Mouse (Mus musculus) intestine, postnatal 0 days (tissue): ENCODE results near the gene Rhbg. TPM values are rescaled to one million over a fixed set of nuclear protein-coding genes. Genes with fewer than 3 reads are reported as not detected.
"Not testable (repeated sequence)": the region's sequence is repeated elsewhere in the genome, so short reads cannot be mapped to it uniquely, and the experiment has no call there.

Source experiments
- ATAC-seq: fragments of 200-750 bp; cut with Nextera tagmentation; 2 replicates; pipeline ENCODE4 v1.8.0; 2017; ENCODE audit warnings: mild to moderate bottlenecking, moderate TSS enrichment, moderate library complexity
- H3K27ac ChIP-seq: fragments of 300-500 bp; sonication (generic); 2 replicates; pipeline ENCODE4 v1.5.1; 2014; ENCODE audit warnings: mild to moderate bottlenecking, low read depth, low read length, moderate library complexity
- H3K27me3 ChIP-seq: fragments of 300-500 bp; sonication (generic); replicated peaks from 2 replicates; pipeline ENCODE4 v1.6.1; 2014; ENCODE audit warnings: low read length, mixed read lengths; ENCODE audit not compliant: control insufficient read depth, insufficient read depth
- H3K36me3 ChIP-seq: fragments of 300-500 bp; sonication (generic); 2 replicates; pipeline ENCODE4 v1.6.1; 2014; ENCODE audit warnings: mild to moderate bottlenecking, moderate library complexity; ENCODE audit not compliant: control insufficient read depth, insufficient read depth
- H3K4me1 ChIP-seq: fragments of 300-500 bp; sonication (generic); replicated peaks from 2 replicates; pipeline ENCODE4 v1.6.1; 2014; ENCODE audit warnings: antibody characterized with exemption, low read length, mixed read lengths; ENCODE audit not compliant: control insufficient read depth, insufficient read depth
- H3K4me2 ChIP-seq: fragments of 300-500 bp; sonication (generic); replicated peaks from 2 replicates; pipeline ENCODE4 v1.6.1; 2014; ENCODE audit warnings: low read depth, mild to moderate bottlenecking, moderate library complexity
- H3K4me3 ChIP-seq: fragments of 300-500 bp; sonication (generic); 2 replicates; pipeline ENCODE4 v1.5.1; 2014; ENCODE audit warnings: low read depth, low read length
- H3K9ac ChIP-seq: fragments of 300-500 bp; sonication (generic); 2 replicates; pipeline ENCODE4 v1.6.1; 2014; ENCODE audit warnings: mild to moderate bottlenecking, low read depth, low read length
- H3K9me3 ChIP-seq: fragments of 300-500 bp; sonication (generic); 2 replicates; pipeline ENCODE4 v1.6.1; 2016; ENCODE audit warnings: mixed run types; ENCODE audit not compliant: control insufficient read depth
- CTCF ChIP-seq: sonication (generic); IDR thresholded peaks from 2 replicates; pipeline ENCODE4 v1.5.1; 2016; ENCODE audit warnings: low read depth, mild to moderate bottlenecking, control low read depth, antibody characterized with exemption, moderate library complexity
- WGBS: fragments of 180-500 bp; shearing (Covaris S2); extraction: QIAGEN DNeasy Blood & Tissue Kit; methylation state at CpG from one replicate; pipeline ENCODE4 v1.1.7; 2014; 5-methylcytosine and 5-hydroxymethylcytosine counted together
- polyA plus RNA-seq: library from polyadenylated mRNA; unstranded; fragments of >200 nt; fragmentation: Nextera tagmentation; extraction: Ambion mirVana; gene quantifications from 2 replicates; pipeline ENCODE4 v1.2.1, GENCODE M21; 2015

Gene Rhbg
- polyA plus RNA-seq, 1 experiment from 2014 or later: 0.65 TPM

- Histone ChIP-seq H3K36me3 (no peaks in the 10 kb centered on the region), H3K4me1 (no peaks in the 10 kb centered on the region), H3K4me3 (no peak overlapping the region), H3K9me3 (no peaks in the 10 kb centered on the region), H3K4me2 (no peak overlapping the region), H3K27ac (no peak overlapping the region), H3K27me3 (no peaks in the 10 kb centered on the region), H3K9ac (no peak overlapping the region)
- no peak for ATAC-seq
- TF ChIP-seq CTCF: peak; percentile 65
- WGBS: 51% methylated on average over 4 of the region's 4 CpGs
Measured at GRCm38 (mm10) chr3:88291970-88292369, 37.5 kb upstream of the Rhbg start.

GRCm38 (mm10) chr3:88288133-88288713 is 33.7 kb upstream of the Rhbg start:
- not testable (repeated sequence) for H3K9me3 ChIP-seq, H3K36me3 ChIP-seq, ATAC-seq, H3K4me2 ChIP-seq, H3K4me3 ChIP-seq, H3K9ac ChIP-seq, H3K27ac ChIP-seq, H3K4me1 ChIP-seq, H3K27me3 ChIP-seq
- 63% methylated on average over 8 of the region's 10 CpGs for WGBS

DNA sequence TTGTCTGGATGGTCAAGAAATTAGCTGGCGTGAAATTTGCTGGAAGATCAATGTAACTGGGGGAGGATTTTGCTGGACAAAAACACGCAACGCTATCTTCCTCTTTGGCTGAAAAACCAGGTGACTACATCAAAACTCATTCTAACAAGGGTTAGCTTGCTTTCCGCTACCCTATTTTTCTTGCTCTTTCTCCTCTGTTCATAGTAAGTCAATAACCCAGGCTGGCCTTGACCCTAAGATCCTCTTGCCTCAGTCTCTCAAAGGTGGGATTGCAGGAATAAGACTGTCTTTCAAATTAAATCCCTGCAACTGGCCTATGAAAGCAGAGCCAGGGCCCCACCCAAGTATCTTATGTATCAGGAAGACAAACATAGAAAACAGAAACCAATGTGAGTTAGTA is 32.6 kb upstream of the Rhbg start, which contains the start of gene Gm38392:
Gene Gm38392, minus strand, starts transcription at position 101 of the 400 bp plus-strand sequence.
- Histone ChIP-seq H3K9me3 (no peaks in the 10 kb centered on the region), H3K27me3 (no peaks in the 10 kb centered on the region), H3K36me3 (no peaks in the 10 kb centered on the region), H3K4me2 (no peak within 1 kb of the TSS), H3K27ac (no peak within 1 kb of the TSS), H3K9ac (no peak within 1 kb of the TSS), H3K4me1 (no peaks in the 10 kb centered on the region), H3K4me3 (no peak within 1 kb of the TSS)
- 93% methylated on average over 4 of the region's 4 CpGs for WGBS
- ATAC-seq: no peak
- TF ChIP-seq CTCF: no peak

DNA sequence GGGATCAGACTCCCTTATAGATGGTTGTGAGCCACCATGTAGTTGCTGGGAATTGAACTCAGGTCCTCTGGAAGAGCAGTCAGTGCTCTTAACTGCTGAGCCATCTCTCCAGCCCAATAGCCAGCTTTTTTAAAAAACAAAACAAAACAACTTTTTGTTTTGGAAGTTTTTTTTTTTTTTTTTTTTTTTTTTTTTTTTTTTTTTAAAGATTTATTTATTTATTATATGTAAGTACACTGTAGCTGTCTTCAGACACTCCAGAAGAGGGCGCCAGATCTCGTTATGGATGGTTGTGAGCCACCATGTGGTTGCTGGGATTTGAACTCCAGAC is 31.0 kb upstream of the Rhbg start:
- H3K4me3 ChIP-seq, H3K9ac ChIP-seq, H3K9me3 ChIP-seq, H3K4me2 ChIP-seq, H3K27ac ChIP-seq, ATAC-seq, H3K36me3 ChIP-seq, H3K4me1 ChIP-seq, H3K27me3 ChIP-seq: not testable (repeated sequence)
- no CpG with 5 or more reads among the region's 2 CpGs for WGBS

- H3K27me3 ChIP-seq, H3K27ac ChIP-seq, H3K4me1 ChIP-seq, H3K36me3 ChIP-seq, H3K4me2 ChIP-seq, ATAC-seq, H3K9ac ChIP-seq, H3K4me3 ChIP-seq, H3K9me3 ChIP-seq: not testable (repeated sequence)
- WGBS: 92% methylated on average over 14 of the region's 14 CpGs
Measured at GRCm38 (mm10) chr3:88284815-88285564, 30.5 kb upstream of the Rhbg start.

DNA sequence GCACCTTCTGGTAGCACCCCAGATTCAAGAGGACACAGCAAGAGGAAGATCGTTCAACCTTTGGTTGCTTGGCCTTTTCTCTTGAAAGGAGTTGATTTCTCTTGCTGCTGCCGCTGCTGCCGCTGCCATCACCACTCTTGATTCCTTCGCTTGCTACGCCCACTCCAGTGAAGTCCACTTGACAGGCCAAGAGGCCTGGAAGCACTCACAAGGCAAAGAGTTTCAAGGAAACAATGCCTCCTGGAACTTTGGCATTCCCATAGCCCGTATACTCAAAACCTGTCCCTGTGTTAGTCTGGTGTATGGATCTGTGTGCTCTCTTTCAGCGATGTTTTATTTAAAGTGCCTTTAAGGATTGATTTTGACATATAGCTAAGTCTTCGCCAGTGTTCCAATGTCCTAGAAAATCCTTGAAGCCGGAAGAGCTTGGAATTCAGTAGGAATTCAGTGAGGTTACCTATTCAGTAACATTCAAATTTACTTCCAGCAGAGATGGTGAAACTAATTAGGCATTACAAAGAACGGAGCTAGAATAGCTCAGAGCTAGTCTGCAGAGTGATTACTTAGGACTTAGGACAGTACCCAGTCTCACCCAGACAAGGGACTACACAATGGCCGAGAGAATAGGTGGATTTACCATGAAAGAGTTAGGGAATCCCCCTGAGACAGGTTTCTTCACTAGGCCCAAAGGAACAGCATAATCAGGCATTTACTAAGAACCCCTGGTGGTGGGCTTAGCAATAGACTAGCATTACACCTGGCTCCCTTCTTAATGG is 26.8 kb upstream of the Rhbg start:
- H3K4me3 ChIP-seq, H3K4me2 ChIP-seq, H3K9me3 ChIP-seq, H3K36me3 ChIP-seq, H3K27me3 ChIP-seq, H3K9ac ChIP-seq, H3K27ac ChIP-seq, H3K4me1 ChIP-seq, ATAC-seq: not testable (repeated sequence)
- WGBS: 76% methylated on average over 11 of the region's 11 CpGs
